Mouse (Mus musculus): ENCODE results near the gene Acads. TPM values are rescaled to one million over a fixed set of nuclear protein-coding genes. Genes with fewer than 3 reads are reported as not detected.
A peak's percentile ranks its signal among the peaks of the same experiment; 100 is the strongest.

Gene Acads
- polyA plus RNA-seq, 1 experiment = 0.71 TPM

DNA sequence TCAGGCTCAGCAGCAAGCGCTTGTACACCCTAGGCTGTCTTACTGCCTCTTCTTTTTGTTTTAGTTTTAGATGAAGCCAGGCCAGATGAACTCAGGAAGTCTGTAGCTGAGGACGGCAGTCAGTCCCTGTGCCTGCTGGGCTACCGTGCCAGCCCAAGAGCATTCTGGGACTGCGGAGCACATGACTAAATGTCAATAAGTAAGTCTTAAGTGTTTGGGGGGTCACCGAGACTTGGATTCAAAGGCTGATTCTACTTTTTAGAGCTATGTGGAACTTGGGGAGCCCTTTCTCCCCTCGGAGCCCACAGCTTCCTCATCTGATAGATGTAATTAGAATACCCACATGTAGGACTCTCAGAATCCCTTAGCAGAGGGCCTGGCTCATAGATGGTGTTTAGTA, 41.5 kb upstream of the Acads start:
- peaks cover 58% of the 10 kb centered on the region for H3K4me1 ChIP-seq (ENCODE audit: control insufficient read depth)
- H3K36me3 ChIP-seq (ENCODE audit: control insufficient read depth) = no peaks in the 10 kb centered on the region

DNA sequence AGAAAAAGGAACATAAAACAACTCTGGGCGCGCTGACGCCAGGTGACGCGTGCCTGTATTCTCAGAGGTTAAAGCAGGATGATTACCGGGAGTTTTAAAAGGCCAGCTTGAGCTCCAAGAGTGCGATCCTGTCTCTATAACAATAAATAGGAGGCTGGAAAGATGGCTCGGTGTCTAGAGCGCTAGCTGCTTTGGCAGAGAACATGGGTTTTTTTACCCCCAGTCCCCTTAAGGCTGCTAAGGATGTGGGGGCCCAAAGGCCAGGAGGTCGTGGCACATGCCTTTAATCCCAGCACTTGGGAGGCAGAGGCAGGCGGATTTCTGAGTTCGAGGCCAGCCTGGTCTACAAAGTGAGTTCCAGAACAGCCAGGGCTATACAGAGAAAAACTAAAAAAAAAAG, 40.0 kb upstream of the Acads start:
- Histone ChIP-seq H3K9me3 (ENCODE audit: control insufficient read depth, low read length) (no peaks in the 10 kb centered on the region), H3K36me3 (ENCODE audit: control insufficient read depth) (no peaks in the 10 kb centered on the region), H3K4me3 (replicated peaks) (peak overlapping the region; percentile 92), H3K27me3 (ENCODE audit: control insufficient read depth) (no peaks in the 10 kb centered on the region), H3K4me1 (ENCODE audit: control insufficient read depth) (peaks cover 70% of the 10 kb centered on the region)
- TF ChIP-seq GATA1 (IDR thresholded peaks at IDR 0.05; ENCODE audit: low read length) = no peak
- TF ChIP-seq TAL1 (IDR thresholded peaks at IDR 0.05; ENCODE audit: low read length) = no peak

More for the DNA sequence above, 41.5 kb upstream of the Acads start:
- Histone ChIP-seq H3K4me3 (replicated peaks) (no peak overlapping the region), H3K27me3 (ENCODE audit: control insufficient read depth) (no peaks in the 10 kb centered on the region), H3K9me3 (ENCODE audit: control insufficient read depth, low read length) (no peaks in the 10 kb centered on the region)
- no peak for TF ChIP-seq TAL1 (IDR thresholded peaks at IDR 0.05; ENCODE audit: low read length)
- no peak for TF ChIP-seq GATA1 (IDR thresholded peaks at IDR 0.05; ENCODE audit: low read length)

DNA sequence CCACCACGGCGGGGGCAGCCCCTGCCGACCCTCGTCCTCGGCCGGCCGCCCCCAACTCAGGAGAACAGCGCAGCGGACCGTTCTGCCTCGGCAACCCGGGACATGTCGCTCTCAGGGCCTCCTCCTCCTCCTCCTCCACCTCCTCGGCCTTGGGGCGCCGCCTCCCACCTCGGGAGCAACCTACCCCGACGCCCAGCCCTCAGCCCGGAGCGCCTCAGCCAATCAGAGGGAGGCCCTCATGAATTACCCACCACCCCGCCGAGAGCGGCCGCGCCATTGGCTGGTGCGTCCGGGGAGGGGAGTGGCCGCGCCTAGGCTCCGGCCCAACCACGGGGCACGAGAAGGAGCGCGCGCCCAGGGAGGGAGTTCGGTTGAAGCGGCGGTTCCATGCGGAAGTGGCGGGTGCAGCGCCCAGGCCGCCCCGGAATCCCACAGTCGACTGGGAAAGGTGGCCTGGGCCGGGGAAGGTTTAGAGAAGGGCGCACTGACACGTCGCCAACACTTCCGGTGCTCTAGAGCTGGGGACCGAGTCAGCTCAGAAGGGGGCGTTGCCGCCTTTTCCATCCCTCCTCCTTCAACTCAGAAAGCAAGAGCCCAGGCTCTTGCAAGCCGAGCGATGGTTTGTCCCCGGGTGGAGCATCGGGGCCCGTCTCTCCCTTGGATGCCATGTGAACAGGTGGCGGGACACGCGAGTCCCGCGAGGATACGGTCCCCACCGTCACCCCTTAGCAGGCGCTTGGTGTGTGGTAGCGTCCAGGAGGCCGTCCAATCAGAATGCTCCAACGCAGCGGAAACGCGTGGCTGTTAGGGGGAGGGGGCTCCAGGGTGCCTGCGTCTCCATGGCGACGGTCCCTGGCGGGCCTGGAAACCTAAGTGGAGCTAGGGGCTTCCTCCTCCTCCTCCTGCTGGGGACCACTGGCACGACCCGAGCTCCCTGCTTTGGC, 39.2 kb upstream of the Acads start, which contains the start of gene Mlec:
Gene Mlec, minus strand, starts transcription at position 140 of the 944 bp plus-strand sequence.
- peaks cover 69% of the 10 kb centered on the region for H3K4me1 ChIP-seq (ENCODE audit: control insufficient read depth)
- TF ChIP-seq TAL1 (IDR thresholded peaks at IDR 0.05; ENCODE audit: low read length) (no peak), GATA1 (IDR thresholded peaks at IDR 0.05; ENCODE audit: low read length) (no peak)
- H3K9me3 ChIP-seq (ENCODE audit: control insufficient read depth, low read length) = no peaks in the 10 kb centered on the region
- peak within 1 kb of the TSS; percentile 92 for H3K4me3 ChIP-seq (replicated peaks)
- peaks cover 3% of the 10 kb centered on the region; the same call in 1 of the 2 replicates for H3K36me3 ChIP-seq (ENCODE audit: control insufficient read depth)
- H3K27me3 ChIP-seq (ENCODE audit: control insufficient read depth) = no peaks in the 10 kb centered on the region

DNA sequence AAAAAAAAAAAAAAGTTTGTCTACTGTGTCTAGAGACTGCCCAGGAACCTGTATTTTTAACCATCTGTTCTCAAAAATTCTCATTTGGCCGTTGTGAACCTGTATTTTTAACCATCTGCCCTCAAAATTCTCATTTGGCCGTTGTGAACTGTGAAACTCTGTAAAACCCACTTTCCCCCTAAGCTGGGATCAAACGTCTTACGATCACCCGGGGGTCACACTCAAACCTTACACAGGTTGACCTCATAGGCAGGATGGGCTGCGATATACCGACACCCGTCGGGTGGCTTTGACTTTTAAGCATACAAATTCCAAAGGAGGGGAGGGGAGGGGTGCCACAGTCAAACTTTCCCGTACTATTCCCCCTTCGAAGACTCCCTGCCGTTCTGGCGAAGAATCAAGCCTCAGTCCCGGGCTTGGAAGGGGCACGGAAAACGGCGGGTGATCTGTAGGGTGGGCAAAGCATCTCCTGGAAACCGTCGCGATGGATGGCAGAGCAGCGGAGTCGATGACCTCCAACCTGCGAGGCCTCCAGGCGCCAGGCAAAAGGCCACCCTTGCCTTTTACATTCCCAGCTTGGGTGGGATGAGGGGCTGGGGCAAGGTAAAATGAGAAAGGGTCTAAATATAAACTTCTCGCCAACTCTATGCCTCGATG, 37.9 kb upstream of the Acads start:
- Histone ChIP-seq H3K36me3 (ENCODE audit: control insufficient read depth) (peaks cover 9% of the 10 kb centered on the region), H3K4me1 (ENCODE audit: control insufficient read depth) (peaks cover 59% of the 10 kb centered on the region), H3K4me3 (replicated peaks) (peak overlapping the region; percentile 92), H3K27me3 (ENCODE audit: control insufficient read depth) (no peaks in the 10 kb centered on the region), H3K9me3 (ENCODE audit: control insufficient read depth, low read length) (no peaks in the 10 kb centered on the region)
- TF ChIP-seq TAL1 (IDR thresholded peaks at IDR 0.05; ENCODE audit: low read length) (no peak), GATA1 (IDR thresholded peaks at IDR 0.05; ENCODE audit: low read length) (no peak)

DNA sequence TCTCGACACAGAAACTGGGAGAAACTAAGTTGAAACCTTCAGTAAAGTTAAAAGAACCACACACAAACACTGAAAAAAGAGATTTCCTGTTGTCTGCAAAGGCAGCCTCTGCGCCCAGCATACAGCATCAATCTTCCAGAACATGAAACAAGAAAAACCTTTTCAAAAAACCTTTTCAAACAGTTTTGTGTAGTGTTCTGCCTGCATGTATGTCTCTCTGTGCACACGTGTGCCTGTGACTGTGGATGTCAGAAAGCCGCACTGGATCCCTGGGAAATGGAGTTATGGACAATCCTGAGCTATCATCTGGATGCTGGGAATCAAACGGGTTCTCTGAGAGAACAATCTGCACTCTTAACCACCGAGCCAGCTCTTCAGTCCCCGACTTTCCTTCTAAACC, 37.3 kb upstream of the Acads start:
- Histone ChIP-seq H3K4me3 (replicated peaks) (peak overlapping the region; percentile 1), H3K4me1 (ENCODE audit: control insufficient read depth) (peaks cover 56% of the 10 kb centered on the region), H3K9me3 (ENCODE audit: control insufficient read depth, low read length) (no peaks in the 10 kb centered on the region), H3K36me3 (ENCODE audit: control insufficient read depth) (peaks cover 11% of the 10 kb centered on the region), H3K27me3 (ENCODE audit: control insufficient read depth) (no peaks in the 10 kb centered on the region)
- TF ChIP-seq TAL1 (IDR thresholded peaks at IDR 0.05; ENCODE audit: low read length) = no peak
- no peak for TF ChIP-seq GATA1 (IDR thresholded peaks at IDR 0.05; ENCODE audit: low read length)

DNA sequence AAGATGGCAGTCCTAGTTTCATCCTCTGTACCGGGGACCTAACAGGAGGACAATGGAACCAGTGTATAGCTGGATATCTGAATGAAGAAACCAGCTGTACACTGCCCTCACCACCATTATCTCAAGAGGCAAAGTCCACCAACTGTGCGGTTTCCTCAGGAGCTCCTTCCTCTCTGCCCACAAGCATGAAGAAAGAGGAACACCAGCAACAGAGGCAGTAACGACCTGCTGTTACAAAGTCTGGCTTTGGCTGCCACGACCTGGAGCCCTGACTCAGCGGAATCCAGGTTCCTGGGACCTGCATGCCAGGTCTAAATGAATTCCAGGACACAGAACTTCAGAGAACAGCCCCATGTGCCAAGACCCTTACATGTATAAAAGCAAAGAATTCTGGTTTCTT, 36.7 kb upstream of the Acads start:
- H3K9me3 ChIP-seq (ENCODE audit: control insufficient read depth, low read length) = no peaks in the 10 kb centered on the region
- peak overlapping the region; percentile 31 for H3K4me3 ChIP-seq (replicated peaks)
- no peak for TF ChIP-seq TAL1 (IDR thresholded peaks at IDR 0.05; ENCODE audit: low read length)
- TF ChIP-seq GATA1 (IDR thresholded peaks at IDR 0.05; ENCODE audit: low read length) = no peak
- H3K4me1 ChIP-seq (ENCODE audit: control insufficient read depth) = peaks cover 50% of the 10 kb centered on the region
- H3K36me3 ChIP-seq (ENCODE audit: control insufficient read depth) = peaks cover 12% of the 10 kb centered on the region
- no peaks in the 10 kb centered on the region for H3K27me3 ChIP-seq (ENCODE audit: control insufficient read depth)

DNA sequence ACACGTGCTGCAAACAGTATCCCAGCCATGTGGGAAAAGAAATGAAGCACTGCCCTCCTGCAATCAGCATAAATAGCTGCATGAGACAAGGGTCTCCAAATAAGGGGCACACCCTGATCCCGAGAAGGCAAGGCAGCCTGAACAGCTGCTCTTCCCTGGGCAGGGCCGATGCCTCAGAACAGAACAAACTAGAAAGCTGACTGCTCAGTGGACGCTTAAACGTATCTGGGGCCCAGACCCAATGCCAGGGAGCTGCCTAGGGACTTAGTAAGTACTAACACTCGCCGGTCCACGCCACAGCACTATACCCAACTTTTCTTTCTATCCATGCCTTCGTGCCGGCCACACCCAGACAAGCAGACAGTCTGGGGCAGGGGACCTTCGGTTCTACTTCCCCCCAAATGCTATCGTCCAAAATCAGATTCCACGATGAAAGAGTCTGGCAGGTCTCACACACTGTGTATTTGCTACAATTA, 36.0 kb upstream of the Acads start:
- Histone ChIP-seq H3K4me1 (ENCODE audit: control insufficient read depth) (peaks cover 47% of the 10 kb centered on the region), H3K4me3 (replicated peaks) (peak overlapping the region; percentile 7), H3K9me3 (ENCODE audit: control insufficient read depth, low read length) (no peaks in the 10 kb centered on the region), H3K27me3 (ENCODE audit: control insufficient read depth) (no peaks in the 10 kb centered on the region), H3K36me3 (ENCODE audit: control insufficient read depth) (peaks cover 18% of the 10 kb centered on the region)
- TF ChIP-seq GATA1 (IDR thresholded peaks at IDR 0.05; ENCODE audit: low read length) = no peak
- TF ChIP-seq TAL1 (IDR thresholded peaks at IDR 0.05; ENCODE audit: low read length) = no peak

DNA sequence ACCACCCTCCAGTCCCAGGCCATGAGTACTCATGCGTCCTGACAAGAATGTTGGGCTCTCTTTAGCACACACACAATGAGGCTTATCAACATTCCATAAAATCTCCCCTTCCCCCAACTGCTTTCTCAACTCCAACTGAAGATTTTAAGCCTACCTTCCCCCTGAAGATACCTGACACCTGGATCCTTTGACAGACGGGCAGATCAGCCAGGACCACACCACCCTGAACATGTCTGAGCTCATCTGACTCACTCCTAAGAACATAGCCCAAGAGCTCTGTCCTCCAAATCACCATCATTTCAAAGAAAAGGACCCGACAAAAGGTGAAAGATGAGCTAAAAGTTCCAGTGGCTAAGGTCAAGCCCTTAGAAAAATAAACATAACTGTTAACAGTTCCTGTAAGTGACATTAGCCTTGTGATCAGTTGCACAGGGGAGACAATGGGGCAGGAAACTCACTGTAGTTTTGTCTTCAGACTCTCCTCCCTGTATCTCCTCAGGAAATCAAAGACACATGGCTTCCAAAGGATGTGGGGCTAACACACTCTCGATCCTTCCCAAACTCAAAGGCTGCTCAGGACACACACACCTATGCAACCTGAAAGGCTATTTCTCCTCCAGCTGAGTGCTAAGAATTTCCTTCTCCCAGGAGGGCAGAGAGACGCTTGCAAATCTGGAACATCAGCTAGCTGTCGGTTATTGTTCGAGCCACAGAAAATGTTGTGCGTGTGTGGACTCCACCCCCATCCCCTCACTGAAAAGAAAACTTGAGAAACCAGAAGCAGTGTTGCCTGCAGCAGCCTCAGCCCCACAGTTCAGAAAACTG, 33.2 kb upstream of the Acads start:
- Histone ChIP-seq H3K9me3 (ENCODE audit: control insufficient read depth, low read length) (no peaks in the 10 kb centered on the region), H3K4me3 (replicated peaks) (no peak overlapping the region), H3K27me3 (ENCODE audit: control insufficient read depth) (no peaks in the 10 kb centered on the region), H3K4me1 (ENCODE audit: control insufficient read depth) (peaks cover 27% of the 10 kb centered on the region), H3K36me3 (ENCODE audit: control insufficient read depth) (peaks cover 42% of the 10 kb centered on the region)
- TF ChIP-seq GATA1 (IDR thresholded peaks at IDR 0.05; ENCODE audit: low read length) = no peak
- TF ChIP-seq TAL1 (IDR thresholded peaks at IDR 0.05; ENCODE audit: low read length) = no peak

All from erythroblast, embryonic 14.5 days (primary cell).